Mouse (Mus musculus): ENCODE results near the gene Spin1.

DNA sequence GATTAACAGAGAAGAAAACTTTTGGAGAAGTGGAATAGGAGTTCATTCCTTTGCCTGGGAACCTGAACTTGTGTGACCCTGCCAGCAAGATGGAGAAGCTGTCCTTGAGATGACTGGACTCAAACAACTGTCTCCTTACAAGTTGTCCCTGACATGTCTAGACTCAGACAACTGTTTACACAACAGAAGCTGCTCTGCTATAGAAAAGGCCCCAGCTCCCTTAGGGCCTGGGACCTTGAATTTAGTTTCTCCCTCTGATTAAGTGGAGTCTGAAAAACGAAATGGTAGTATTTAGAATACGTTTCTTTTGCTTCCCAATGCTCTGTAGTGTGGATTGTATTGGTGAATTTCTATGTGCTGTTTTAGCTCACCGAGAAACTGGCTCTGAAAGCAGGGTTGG lies 84.2 kb downstream of the Spin1 start:
- TF ChIP-seq CTCF (IDR thresholded peaks at IDR 0.05; ENCODE audit: extremely low read depth, insufficient read length, insufficient replicate concordance, low read depth, low read length) (no peak), POLR2A (IDR thresholded peaks at IDR 0.05; ENCODE audit: low read depth, low read length) (no peak)

Data from small intestine, adult 2 months (tissue).